Mouse (Mus musculus) MEL (cell line): Measurements from ENCODE around the gene 1700013G24Rik. TPM values are rescaled to one million over a fixed set of nuclear protein-coding genes. Genes with fewer than 3 reads are reported as not detected.

Source experiments
- DNase-seq: peaks from one replicate; pipeline ENCODE4 v3.0.0; 2011; ENCODE audit warnings: low read depth, low spot score
- H3K27ac ChIP-seq: 2 replicates; pipeline ENCODE4 v1.5.1; 2012; ENCODE audit warnings: low read depth, mild to moderate bottlenecking, control low read depth, low read length, moderate library complexity; ENCODE audit not compliant: control insufficient read depth
- H3K27me3 ChIP-seq, 2 experiments: fragments of 150-350 bp in 1 of 2; sonication (generic) in 1 of 2; 2 replicates each; pipeline ENCODE4 v1.6.1; 2012; ENCODE audit warnings: low read length in 2 of 2, mild to moderate bottlenecking in 2 of 2, improper control_type of control experiment in 1 of 2, moderate library complexity in 1 of 2; ENCODE audit not compliant: insufficient read depth in 2 of 2, control insufficient read depth in 1 of 2
- H3K36me3 ChIP-seq, 2 experiments: 2 replicates each; pipeline ENCODE4 v1.6.1; 2012 to 2014; ENCODE audit warnings: low read length in 2 of 2, improper control_type of control experiment in 1 of 2, inconsistent platforms in 1 of 2, mild to moderate bottlenecking in 1 of 2; ENCODE audit not compliant: insufficient read depth in 2 of 2, control insufficient read depth in 1 of 2
- H3K4me1 ChIP-seq, 2 experiments: fragments of 150-350 bp in 1 of 2; sonication (generic) in 1 of 2; 2 replicates each; pipeline ENCODE4 v1.6.1; 2012; ENCODE audit warnings: low read length in 2 of 2, improper control_type of control experiment in 1 of 2, mild to moderate bottlenecking in 1 of 2; ENCODE audit not compliant: insufficient read depth in 2 of 2, control insufficient read depth in 1 of 2
- H3K4me3 ChIP-seq, 2 experiments: fragments of 150-350 bp in 1 of 2; sonication (generic) in 1 of 2; 2 replicates each; pipeline ENCODE4 v1.5.1; 2012; ENCODE audit warnings: low read depth in 2 of 2, low read length in 2 of 2, mild to moderate bottlenecking in 2 of 2, moderate library complexity in 2 of 2, control low read depth in 1 of 2, improper control_type of control experiment in 1 of 2; ENCODE audit not compliant: control insufficient read depth in 1 of 2, insufficient read depth in 1 of 2
- H3K79me2 ChIP-seq: 2 replicates; pipeline ENCODE4 v1.6.1; 2012; ENCODE audit warnings: mild to moderate bottlenecking, low read length, moderate library complexity; ENCODE audit not compliant: control insufficient read depth, poor library complexity, insufficient read depth
- H3K9ac ChIP-seq: 2 replicates; pipeline ENCODE4 v1.6.1; 2012; ENCODE audit warnings: low read depth, mild to moderate bottlenecking, control low read depth, low read length, moderate library complexity; ENCODE audit not compliant: control insufficient read depth, poor library complexity, severe bottlenecking
- H3K9me3 ChIP-seq: fragments of 150-350 bp; sonication (generic); replicated peaks from 2 replicates; pipeline ENCODE4 v1.6.1; 2012; ENCODE audit warnings: mild to moderate bottlenecking, low read length, improper control_type of control experiment, moderate library complexity; ENCODE audit not compliant: insufficient read depth
- BHLHE40 ChIP-seq: IDR thresholded peaks from 2 replicates; pipeline ENCODE4 v1.6.1; 2012; ENCODE audit warnings: low read depth, mild to moderate bottlenecking, inconsistent platforms, low read length, improper control_type of control experiment, borderline replicate concordance
- CHD2 ChIP-seq: IDR thresholded peaks from 2 replicates; pipeline ENCODE4 v1.6.1; 2011; ENCODE audit warnings: low read length, improper control_type of control experiment
- CTCF ChIP-seq, 3 experiments: IDR thresholded peaks in 2 of 3; conservative IDR thresholded peaks in 1 of 3; 2 replicates each; pipeline ENCODE4 v1.5.1; 2011 to 2012; ENCODE audit warnings: low read length in 3 of 3, low read depth in 2 of 3, mild to moderate bottlenecking in 2 of 3, improper control_type of control experiment in 1 of 3, inconsistent platforms in 1 of 3, mixed read lengths in 1 of 3, moderate library complexity in 1 of 3; ENCODE audit not compliant: control insufficient read depth in 1 of 3, insufficient read depth in 1 of 3, poor library complexity in 1 of 3, severe bottlenecking in 1 of 3
- E2F4 ChIP-seq: IDR thresholded peaks from 2 replicates; pipeline ENCODE4 v1.6.1; 2011; ENCODE audit warnings: low read depth, low read length, improper control_type of control experiment, borderline replicate concordance
- ETS1 ChIP-seq: IDR thresholded peaks from 2 replicates; pipeline ENCODE4 v1.6.1; 2012; ENCODE audit warnings: low read depth, mild to moderate bottlenecking, inconsistent platforms, low read length, improper control_type of control experiment, moderate library complexity
- GABPA ChIP-seq: IDR thresholded peaks from 2 replicates; pipeline ENCODE4 v1.6.1; 2012; ENCODE audit warnings: low read depth, mild to moderate bottlenecking, inconsistent platforms, low read length, improper control_type of control experiment, moderate library complexity
- JUND ChIP-seq: IDR thresholded peaks from 2 replicates; pipeline ENCODE4 v1.6.1; 2011; ENCODE audit warnings: low read depth, mild to moderate bottlenecking, improper control_type of control experiment, low read length
- KAT2A ChIP-seq: conservative IDR thresholded peaks from 2 replicates; pipeline ENCODE4 v1.6.1; 2012; ENCODE audit warnings: low read depth, low read length, improper control_type of control experiment, inconsistent platforms
- MAZ ChIP-seq: IDR thresholded peaks from 2 replicates; pipeline ENCODE4 v1.6.1; 2012; ENCODE audit warnings: low read depth, mild to moderate bottlenecking, inconsistent platforms, low read length, improper control_type of control experiment
- MXI1 ChIP-seq: IDR thresholded peaks from 2 replicates; pipeline ENCODE4 v1.6.1; 2011; ENCODE audit warnings: mild to moderate bottlenecking, low read depth, low read length, improper control_type of control experiment
- MYC ChIP-seq: IDR thresholded peaks from 2 replicates; pipeline ENCODE4 v1.6.1; 2011; ENCODE audit warnings: low read depth, mild to moderate bottlenecking, low read length, improper control_type of control experiment, moderate library complexity
- NELFE ChIP-seq: IDR thresholded peaks from 2 replicates; pipeline ENCODE4 v1.6.1; 2011; ENCODE audit warnings: low read depth, low read length, improper control_type of control experiment
- NRF1 ChIP-seq: IDR thresholded peaks from 2 replicates; pipeline ENCODE4 v1.6.1; 2014; ENCODE audit warnings: low read depth, mild to moderate bottlenecking, inconsistent platforms, low read length, improper control_type of control experiment, moderate library complexity; ENCODE audit not compliant: poor library complexity, insufficient read depth, severe bottlenecking
- SIN3A ChIP-seq: IDR thresholded peaks from 2 replicates; pipeline ENCODE4 v1.6.1; 2012; ENCODE audit warnings: low read length, improper control_type of control experiment, inconsistent platforms
- SMC3 ChIP-seq: IDR thresholded peaks from 2 replicates; pipeline ENCODE4 v1.6.1; 2011; ENCODE audit warnings: low read depth, low read length, improper control_type of control experiment
- TAL1 ChIP-seq: IDR thresholded peaks from 2 replicates; pipeline ENCODE4 v1.6.1; 2012; ENCODE audit warnings: mild to moderate bottlenecking, inconsistent platforms, low read length, moderate library complexity, mixed read lengths
- TCF12 ChIP-seq: IDR thresholded peaks from 2 replicates; pipeline ENCODE4 v1.6.1; 2014; ENCODE audit warnings: low read depth, mild to moderate bottlenecking, inconsistent platforms, low read length, improper control_type of control experiment, moderate library complexity
- UBTF ChIP-seq: IDR thresholded peaks from 2 replicates; pipeline ENCODE4 v1.6.1; 2012; ENCODE audit warnings: low read depth, mild to moderate bottlenecking, inconsistent platforms, low read length, improper control_type of control experiment, moderate library complexity, borderline replicate concordance; ENCODE audit not compliant: insufficient read depth
- USF1 ChIP-seq: IDR thresholded peaks from 2 replicates; pipeline ENCODE4 v1.6.1; 2014; ENCODE audit warnings: low read depth, mild to moderate bottlenecking, inconsistent platforms, low read length, improper control_type of control experiment, moderate library complexity
- USF2 ChIP-seq, 2 experiments: IDR thresholded peaks; 2 replicates each; pipeline ENCODE4 v1.6.1; 2011 to 2012; ENCODE audit warnings: improper control_type of control experiment in 2 of 2, low read length in 2 of 2, borderline replicate concordance in 1 of 2, inconsistent platforms in 1 of 2, low read depth in 1 of 2, mild to moderate bottlenecking in 1 of 2; ENCODE audit not compliant: insufficient read depth in 1 of 2
- ZMIZ1 ChIP-seq: IDR thresholded peaks from 2 replicates; pipeline ENCODE4 v1.6.1; 2012; ENCODE audit warnings: low read depth, mild to moderate bottlenecking, inconsistent platforms, low read length, improper control_type of control experiment, moderate library complexity
- ZNF384 ChIP-seq: IDR thresholded peaks from 2 replicates; pipeline ENCODE4 v1.6.1; 2012; ENCODE audit warnings: low read depth, mild to moderate bottlenecking, inconsistent platforms, low read length, improper control_type of control experiment
- polyA plus RNA-seq, 2 experiments: library from polyadenylated mRNA; stranded (reverse) in 1 of 2; unstranded in 1 of 2; fragments of >175 nt in 1 of 2; fragments of >200 nt in 1 of 2; gene quantifications; 2 replicates each; pipeline versions ENCODE4 v1.2.1 to v1.2.4; 2012; ENCODE audit warnings: low replicate concordance in 2 of 2, low read depth in 1 of 2; ENCODE audit not compliant: insufficient read length in 2 of 2, insufficient read depth in 1 of 2, missing spikeins in 1 of 2
- total RNA-seq: library from RNA; depleted of rRNA; stranded (reverse); fragments of 300-350 nt; gene quantifications from 2 replicates; pipeline ENCODE4 v1.2.3, GENCODE M21; 2012

Gene 1700013G24Rik
- total and polyA plus RNA-seq, 3 experiments, result not detected

DNA sequence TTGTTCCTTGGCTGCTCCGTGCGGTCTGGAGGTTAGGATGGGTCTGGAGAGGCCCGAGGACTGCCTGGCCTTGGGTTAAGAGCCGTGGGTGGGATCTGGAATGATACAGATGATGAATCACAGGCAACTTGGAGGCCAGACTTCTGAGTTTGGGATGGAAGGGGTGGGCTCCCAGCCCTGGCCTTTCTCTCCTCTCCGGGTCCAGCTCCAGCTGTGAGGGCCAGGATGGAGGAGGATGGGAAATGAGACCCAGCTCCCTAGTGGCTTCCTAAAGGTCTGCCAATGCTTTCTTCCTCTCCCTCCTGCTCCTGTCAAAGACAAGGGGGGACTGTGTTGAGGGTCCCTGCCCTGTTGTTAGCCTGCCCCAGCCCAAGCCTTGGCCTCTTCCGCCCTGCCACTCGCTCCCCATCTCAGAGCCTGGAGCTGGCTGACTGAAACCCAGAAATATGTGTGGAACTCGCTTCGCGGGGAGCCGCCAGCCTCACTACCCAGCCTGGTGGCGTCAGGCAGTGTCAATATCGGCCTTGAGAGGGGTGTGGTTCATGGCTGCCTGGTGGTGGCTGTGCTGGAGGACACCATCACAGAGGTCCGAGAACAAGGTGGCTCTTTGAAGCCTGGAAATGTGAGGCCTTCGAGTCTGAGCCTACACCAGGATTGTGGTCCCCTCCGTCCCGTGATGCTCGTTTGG lies 20.8 kb downstream of the 1700013G24Rik start:
- H3K36me3 ChIP-seq, result no peaks in the 10 kb centered on the region
- H3K79me2 ChIP-seq, result no peaks in the 10 kb centered on the region
- H3K9me3 ChIP-seq, result no peaks in the 10 kb centered on the region
- H3K4me3 ChIP-seq, result no peak overlapping the region
- no peak overlapping the region for H3K27ac ChIP-seq
- H3K9ac ChIP-seq, result no peak overlapping the region
- H3K4me1 ChIP-seq, result peaks cover 0 to 2% of the 10 kb centered on the region in 2 experiments; a peak in 1 of 4 replicates
- no peaks in the 10 kb centered on the region for H3K27me3 ChIP-seq
- TF ChIP-seq MYC (no peak), UBTF (no peak), BHLHE40 (no peak), NELFE (no peak), USF2 (IDR thresholded peaks at IDR 0.05; ENCODE audit: borderline replicate concordance in 1 of 2, insufficient read depth in 1 of 2, low read depth in 1 of 2, low read length in 2 of 2) (no peak), KAT2A (no peak), MXI1 (no peak), USF1 (no peak), E2F4 (no peak), ZMIZ1 (no peak)
- no peak for DNase-seq

DNA sequence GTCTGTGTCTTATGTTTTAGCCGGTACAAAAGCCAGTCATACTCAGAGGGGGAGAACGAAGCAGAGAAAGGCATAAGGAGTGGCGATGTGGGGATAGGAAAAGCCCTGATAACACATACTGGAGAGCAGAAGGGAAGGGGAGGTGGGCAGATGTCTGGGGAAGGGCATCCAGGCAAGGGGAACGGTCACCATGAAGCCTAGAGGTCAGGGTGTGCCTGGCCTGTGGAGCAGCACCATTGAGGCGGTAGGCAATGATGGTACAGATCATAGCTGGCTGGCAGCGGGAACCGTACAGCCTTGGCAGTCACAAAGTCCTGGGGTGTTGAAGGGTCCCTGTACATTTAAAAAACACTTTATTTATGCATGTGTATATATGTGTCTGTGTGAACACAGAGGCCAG lies 21.6 kb downstream of the 1700013G24Rik start:
- Histone ChIP-seq H3K79me2 (no peaks in the 10 kb centered on the region), H3K9me3 (no peaks in the 10 kb centered on the region), H3K27me3 (no peaks in the 10 kb centered on the region)
- TF ChIP-seq CTCF (IDR thresholded peaks at IDR 0.05 in 2 of 3, conservative IDR thresholded peaks at IDR 0.05 in 1 of 3; ENCODE audit: control insufficient read depth in 1 of 3, insufficient read depth in 1 of 3, low read depth in 2 of 3, low read length in 3 of 3, poor library complexity in 1 of 3, severe bottlenecking in 1 of 3), result no peak
- TF ChIP-seq, all 39 proteins: peak for 0
- DNase-seq, result no peak
- Histone ChIP-seq H3K27ac (no peak overlapping the region), H3K4me1 (no peaks in the 10 kb centered on the region), H3K36me3 (no peaks in the 10 kb centered on the region), H3K4me3 (no peak overlapping the region), H3K9ac (no peak overlapping the region)

DNA sequence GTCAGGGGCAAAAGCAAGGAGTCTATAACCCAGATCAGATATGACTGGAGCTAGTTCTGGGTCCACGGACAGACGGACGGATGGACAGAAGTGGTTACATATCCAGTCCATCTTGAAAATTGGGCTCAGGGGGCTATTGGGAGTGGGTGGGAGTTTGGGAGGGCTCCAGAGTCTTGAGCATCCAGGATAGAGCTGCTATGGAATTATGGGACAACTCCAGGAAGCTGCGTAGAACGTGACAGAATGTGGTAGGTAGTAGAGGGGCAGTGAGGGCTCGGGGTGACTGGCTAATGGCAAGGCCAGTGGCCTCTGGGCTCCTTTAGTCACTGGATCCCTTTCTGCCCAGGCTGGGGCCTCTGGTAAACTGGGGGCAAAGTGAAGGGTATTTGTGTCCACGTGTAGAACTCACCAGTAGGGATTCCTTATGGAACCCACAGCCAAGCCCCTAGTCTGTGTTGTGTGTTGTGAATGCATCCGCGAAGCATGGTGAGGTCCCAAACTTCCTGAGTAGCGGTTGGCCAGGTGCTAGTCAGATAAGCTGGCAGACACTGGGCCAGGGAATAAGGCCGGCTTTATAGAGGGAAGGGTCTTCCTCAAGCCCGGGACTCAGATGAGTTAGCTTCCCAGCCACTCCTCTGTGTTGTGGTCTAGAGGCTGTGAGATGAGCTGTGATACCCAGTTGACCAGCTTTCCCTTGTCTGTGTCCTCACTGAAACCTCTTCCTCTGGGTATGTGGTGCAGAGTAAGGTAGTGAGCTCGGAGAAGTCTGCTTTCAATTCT lies 22.4 kb downstream of the 1700013G24Rik start:
- Histone ChIP-seq H3K79me2 (no peaks in the 10 kb centered on the region), H3K9me3 (no peaks in the 10 kb centered on the region), H3K36me3 (no peaks in the 10 kb centered on the region), H3K27ac (no peak overlapping the region), H3K4me3 (no peak overlapping the region), H3K27me3 (no peaks in the 10 kb centered on the region), H3K9ac (no peak overlapping the region), H3K4me1 (no peaks in the 10 kb centered on the region)
- no peak for DNase-seq
- TF ChIP-seq CHD2, result no peak
- no peak for TF ChIP-seq USF1
- no peak for TF ChIP-seq SMC3
- no peak for TF ChIP-seq UBTF
- no peak for TF ChIP-seq CTCF (IDR thresholded peaks at IDR 0.05 in 2 of 3, conservative IDR thresholded peaks at IDR 0.05 in 1 of 3; ENCODE audit: control insufficient read depth in 1 of 3, insufficient read depth in 1 of 3, low read depth in 2 of 3, low read length in 3 of 3, poor library complexity in 1 of 3, severe bottlenecking in 1 of 3)
- TF ChIP-seq JUND, result no peak
- no peak for TF ChIP-seq ZNF384
- no peak for TF ChIP-seq TAL1
- no peak for TF ChIP-seq NRF1
- no peak for TF ChIP-seq ETS1
- TF ChIP-seq TCF12, result no peak
- no peak for TF ChIP-seq USF2 (IDR thresholded peaks at IDR 0.05; ENCODE audit: borderline replicate concordance in 1 of 2, insufficient read depth in 1 of 2, low read depth in 1 of 2, low read length in 2 of 2)
- no peak for TF ChIP-seq SIN3A
- no peak for TF ChIP-seq GABPA
- TF ChIP-seq MAZ, result no peak
